Mouse (Mus musculus) heart, embryonic 10.5 days (tissue): ENCODE results near the gene Anks1b. TPM values are rescaled to one million over a fixed set of nuclear protein-coding genes. Genes with fewer than 3 reads are reported as not detected.

Experiments used
- DNase-seq: peaks from one replicate; pipeline ENCODE4 v3.0.0-alpha.2; 2017; ENCODE audit warnings: low spot score
- H3K27ac ChIP-seq: fragments of 300-500 bp; sonication (generic); 2 replicates; pipeline ENCODE4 v1.5.1; 2016; ENCODE audit warnings: mild to moderate bottlenecking
- H3K27me3 ChIP-seq: fragments of 300-500 bp; sonication (generic); 2 replicates; pipeline ENCODE4 v1.6.1; 2016; ENCODE audit warnings: mild to moderate bottlenecking; ENCODE audit not compliant: poor library complexity, insufficient read depth, severe bottlenecking
- H3K36me3 ChIP-seq: fragments of 300-500 bp; sonication (generic); 2 replicates; pipeline ENCODE4 v1.6.1; 2016; ENCODE audit warnings: mild to moderate bottlenecking, moderate library complexity
- H3K4me1 ChIP-seq: fragments of 300-500 bp; sonication (generic); 2 replicates; pipeline ENCODE4 v1.6.1; 2016; ENCODE audit warnings: mild to moderate bottlenecking
- H3K4me3 ChIP-seq: fragments of 300-500 bp; sonication (generic); 2 replicates; pipeline ENCODE4 v1.5.1; 2016; ENCODE audit warnings: mild to moderate bottlenecking, moderate library complexity
- H3K9me3 ChIP-seq: fragments of 300-500 bp; sonication (generic); 2 replicates; pipeline ENCODE4 v1.6.1; 2016; ENCODE audit warnings: mild to moderate bottlenecking, moderate library complexity
- WGBS: fragments of 180-500 bp; shearing (Covaris S2); methylation state at CpG from one replicate; pipeline ENCODE4 v1.1.7; 2016; 5-methylcytosine and 5-hydroxymethylcytosine counted together
- polyA plus RNA-seq: library from polyadenylated mRNA; unstranded; fragments of >200 nt; fragmentation: Nextera tagmentation; extraction: Ambion mirVana; gene quantifications from 2 replicates; pipeline ENCODE4 v1.2.1, GENCODE M21; 2016

The Anks1b gene
- polyA plus RNA-seq, 1 experiment from 2014 or later = 0.05 TPM

- 46% methylated on average over 4 of the region's 4 CpGs for WGBS
- no peak overlapping the region for H3K4me3 ChIP-seq
Measured at GRCm38 (mm10) chr10:90584052-90584451, 710.7 kb downstream of the Anks1b start.

GRCm38 (mm10) chr10:90596142-90596541 is 722.8 kb downstream of the Anks1b start:
- Histone ChIP-seq H3K4me1 (no peaks in the 10 kb centered on the region), H3K27ac (no peak overlapping the region), H3K9me3 (no peaks in the 10 kb centered on the region), H3K27me3 (no peaks in the 10 kb centered on the region), H3K36me3 (no peaks in the 10 kb centered on the region), H3K4me3 (no peak overlapping the region)
- 31% methylated on average over 3 of the region's 3 CpGs for WGBS
- no peak for DNase-seq

More at GRCm38 (mm10) chr10:90584052-90584451, 710.7 kb downstream of the Anks1b start:
- H3K4me1 ChIP-seq = no peaks in the 10 kb centered on the region
- H3K27me3 ChIP-seq = no peaks in the 10 kb centered on the region
- no peaks in the 10 kb centered on the region for H3K36me3 ChIP-seq
- H3K9me3 ChIP-seq = no peaks in the 10 kb centered on the region
- H3K27ac ChIP-seq = no peak overlapping the region
- no peak for DNase-seq

DNA sequence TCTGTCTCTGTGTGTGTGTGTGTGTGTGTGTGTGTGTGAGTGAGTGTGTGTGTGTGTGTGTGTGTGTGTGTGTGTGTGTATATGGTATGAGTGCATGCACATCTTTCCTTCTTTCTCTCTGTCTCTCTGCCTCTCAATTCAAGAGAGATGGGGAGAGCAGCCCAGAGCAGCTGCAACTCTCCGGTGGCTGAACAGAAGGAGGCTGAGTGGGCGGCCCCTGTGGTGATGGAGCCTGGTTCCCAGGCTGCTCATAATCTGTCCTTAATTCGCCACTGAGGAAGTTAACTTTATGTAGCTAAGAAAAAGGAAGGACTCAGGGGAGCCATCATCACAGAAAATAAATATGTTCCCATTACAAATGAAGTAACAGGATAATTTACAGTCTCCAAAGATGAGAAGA is 723.3 kb downstream of the Anks1b start:
- WGBS = 50% methylated on average over 3 of the region's 3 CpGs

DNA sequence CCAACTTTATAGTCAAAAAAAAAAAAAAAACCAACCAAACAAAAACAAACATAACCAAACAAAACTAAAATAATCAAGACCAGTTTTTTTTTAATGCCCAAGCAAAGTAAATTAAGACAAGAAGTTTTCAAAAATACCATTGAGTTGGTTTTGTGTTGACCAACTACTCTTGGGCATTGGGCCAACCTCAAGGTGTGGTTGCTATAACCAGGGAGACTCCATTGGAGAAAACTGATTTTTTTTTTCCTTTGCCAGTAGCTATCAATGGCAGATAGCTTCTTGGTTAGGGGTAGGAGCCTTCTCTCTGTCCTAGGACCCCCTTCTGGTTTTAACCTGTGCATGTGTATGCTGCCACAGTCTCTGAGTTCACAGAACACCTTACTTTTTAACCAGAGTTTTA is 725.8 kb downstream of the Anks1b start:
- Histone ChIP-seq H3K4me1 (no peaks in the 10 kb centered on the region), H3K27ac (no peak overlapping the region), H3K36me3 (no peaks in the 10 kb centered on the region), H3K27me3 (no peaks in the 10 kb centered on the region), H3K4me3 (no peak overlapping the region), H3K9me3 (no peaks in the 10 kb centered on the region)
- DNase-seq = no peak

More for the DNA sequence above, 723.3 kb downstream of the Anks1b start:
- Histone ChIP-seq H3K27me3 (no peaks in the 10 kb centered on the region), H3K27ac (no peak overlapping the region), H3K4me1 (no peaks in the 10 kb centered on the region), H3K36me3 (no peaks in the 10 kb centered on the region), H3K4me3 (no peak overlapping the region), H3K9me3 (no peaks in the 10 kb centered on the region)
- no peak for DNase-seq

DNA sequence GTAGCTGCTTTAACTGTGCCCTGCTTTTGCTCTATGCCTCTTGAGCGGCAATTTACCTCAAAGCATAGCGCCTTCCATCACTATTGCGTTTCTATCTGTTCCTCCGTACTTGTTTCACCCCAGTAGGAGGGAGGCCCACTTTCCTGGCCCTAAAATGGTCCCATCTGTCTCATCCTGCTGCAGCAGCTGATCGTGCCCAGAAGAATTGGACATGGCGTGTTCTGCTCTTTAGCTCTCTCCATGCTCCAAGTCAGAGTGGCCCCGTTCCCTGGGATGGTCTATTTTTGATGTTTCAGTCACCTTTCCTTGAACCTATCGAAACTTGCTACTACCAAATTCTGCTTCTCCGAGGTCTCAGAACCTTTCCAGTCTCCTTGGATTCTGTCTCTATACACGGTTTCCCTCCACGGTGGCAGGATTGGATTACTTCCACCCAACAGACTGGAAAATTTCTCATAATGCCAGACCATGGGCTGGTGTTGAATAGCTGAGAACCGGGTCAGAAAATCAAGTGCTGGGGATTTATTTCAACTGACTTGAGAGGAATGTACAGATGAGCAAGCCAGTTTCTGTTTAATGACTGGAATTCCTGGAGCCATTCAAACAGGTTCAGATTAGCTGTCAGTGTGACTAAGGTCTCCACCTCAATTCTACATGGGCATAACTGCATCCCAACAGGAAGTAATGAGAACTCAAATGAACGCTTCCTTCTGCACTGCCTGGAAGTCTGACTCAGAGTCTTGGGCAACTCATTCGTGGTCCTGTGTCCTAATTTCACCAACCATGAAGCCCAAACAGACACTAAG is 726.6 kb downstream of the Anks1b start:
- Histone ChIP-seq H3K4me3 (no peak overlapping the region), H3K9me3 (no peaks in the 10 kb centered on the region), H3K4me1 (no peaks in the 10 kb centered on the region), H3K27ac (no peak overlapping the region), H3K27me3 (no peaks in the 10 kb centered on the region), H3K36me3 (no peaks in the 10 kb centered on the region)
- WGBS = 86% methylated on average over 14 of the region's 14 CpGs
- DNase-seq = no peak

DNA sequence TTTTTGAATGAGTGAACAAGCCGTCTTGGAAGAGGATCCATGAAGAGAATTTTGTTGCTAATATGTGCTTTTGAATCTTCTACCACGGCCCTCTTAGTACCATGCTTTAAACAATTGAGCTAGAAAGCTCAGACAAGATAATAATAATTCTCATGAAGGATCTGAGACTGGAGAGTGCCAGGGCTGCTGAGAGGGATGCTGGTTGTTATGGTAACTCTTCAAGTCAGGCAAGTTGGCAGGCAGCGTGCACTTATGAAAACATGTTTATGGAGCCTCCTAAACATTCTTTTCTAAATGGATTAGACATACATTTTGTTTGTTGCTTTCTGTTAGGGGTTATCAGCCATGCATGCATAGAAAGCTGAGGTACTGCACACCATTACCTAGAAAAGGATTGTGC is 734.3 kb downstream of the Anks1b start:
- no peak for DNase-seq

GRCm38 (mm10) chr10:90609437-90609836 is 736.1 kb downstream of the Anks1b start:
- Histone ChIP-seq H3K9me3 (no peaks in the 10 kb centered on the region), H3K4me3 (no peak overlapping the region), H3K27me3 (no peaks in the 10 kb centered on the region), H3K27ac (no peak overlapping the region), H3K36me3 (no peaks in the 10 kb centered on the region), H3K4me1 (no peaks in the 10 kb centered on the region)
- WGBS = 84% methylated on average over 7 of the region's 7 CpGs
- no peak for DNase-seq

More for the DNA sequence above, 734.3 kb downstream of the Anks1b start:
- no peaks in the 10 kb centered on the region for H3K36me3 ChIP-seq
- 78% methylated on average over 3 of the region's 3 CpGs for WGBS
- no peaks in the 10 kb centered on the region for H3K9me3 ChIP-seq
- H3K27ac ChIP-seq = no peak overlapping the region
- H3K27me3 ChIP-seq = no peaks in the 10 kb centered on the region
- no peaks in the 10 kb centered on the region for H3K4me1 ChIP-seq
- no peak overlapping the region for H3K4me3 ChIP-seq

DNA sequence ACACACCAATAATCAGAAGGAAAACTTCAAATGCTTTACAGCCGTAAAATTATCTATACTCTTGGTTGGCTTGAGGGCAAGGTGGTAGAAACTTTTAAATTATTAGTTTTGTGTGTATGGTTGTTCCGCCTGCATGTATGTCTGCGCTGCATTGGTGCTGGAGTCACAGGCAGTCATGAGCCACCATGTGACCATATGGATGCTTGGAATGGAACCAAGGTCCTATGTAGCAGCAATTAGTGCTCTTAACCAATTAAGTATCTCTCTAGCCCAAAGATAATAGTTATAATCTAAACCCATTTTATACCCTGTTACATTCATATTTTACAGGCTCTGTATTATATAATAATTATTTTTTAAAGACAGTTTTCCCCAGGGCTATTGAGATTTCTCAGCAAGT is 739.7 kb downstream of the Anks1b start:
- H3K27me3 ChIP-seq = no peaks in the 10 kb centered on the region
- no peaks in the 10 kb centered on the region for H3K9me3 ChIP-seq
- no peaks in the 10 kb centered on the region for H3K36me3 ChIP-seq
- WGBS = 92% methylated on average over 3 of the region's 3 CpGs
- no peaks in the 10 kb centered on the region for H3K4me1 ChIP-seq
- H3K27ac ChIP-seq = no peak overlapping the region
- no peak for DNase-seq
- H3K4me3 ChIP-seq = no peak overlapping the region

GRCm38 (mm10) chr10:90615196-90615595 is 741.9 kb downstream of the Anks1b start:
- H3K36me3 ChIP-seq = no peaks in the 10 kb centered on the region
- no peak overlapping the region for H3K27ac ChIP-seq
- DNase-seq = no peak
- H3K27me3 ChIP-seq = no peaks in the 10 kb centered on the region
- no peak overlapping the region for H3K4me3 ChIP-seq
- no peaks in the 10 kb centered on the region for H3K4me1 ChIP-seq
- no peaks in the 10 kb centered on the region for H3K9me3 ChIP-seq
- WGBS = 79% methylated on average over 2 of the region's 2 CpGs

DNA sequence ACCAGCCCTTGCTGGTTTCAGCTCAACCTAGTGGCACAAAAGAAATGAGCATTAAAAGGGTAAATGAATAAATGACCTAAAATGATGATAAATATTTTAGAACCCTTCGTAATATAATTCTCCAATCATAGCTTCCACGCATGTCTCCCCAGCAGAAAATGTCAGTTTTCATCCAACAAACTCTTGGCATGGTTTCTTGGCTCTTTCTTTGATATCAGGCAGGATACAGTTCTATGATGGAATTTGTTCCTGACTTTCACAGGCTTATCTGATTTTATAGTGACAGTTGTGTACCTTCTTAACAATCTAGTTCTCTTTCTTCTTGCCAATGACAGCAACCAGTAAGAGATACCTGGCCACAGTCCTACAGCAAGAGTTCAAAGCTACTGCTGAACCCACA is 743.3 kb downstream of the Anks1b start:
- no peak overlapping the region for H3K4me3 ChIP-seq
- H3K27ac ChIP-seq = no peak overlapping the region
- H3K4me1 ChIP-seq = no peaks in the 10 kb centered on the region
- H3K36me3 ChIP-seq = no peaks in the 10 kb centered on the region
- H3K27me3 ChIP-seq = no peaks in the 10 kb centered on the region
- H3K9me3 ChIP-seq = no peaks in the 10 kb centered on the region
- DNase-seq = no peak
- 75% methylated on average over 2 of the region's 2 CpGs for WGBS

- Histone ChIP-seq H3K4me1 (no peaks in the 10 kb centered on the region), H3K9me3 (no peaks in the 10 kb centered on the region), H3K36me3 (no peaks in the 10 kb centered on the region), H3K27me3 (no peaks in the 10 kb centered on the region), H3K4me3 (no peak overlapping the region), H3K27ac (no peak overlapping the region)
- 77% methylated on average over 7 of the region's 7 CpGs for WGBS
- DNase-seq = no peak
Measured at GRCm38 (mm10) chr10:90617664-90618296, 744.5 kb downstream of the Anks1b start.

DNA sequence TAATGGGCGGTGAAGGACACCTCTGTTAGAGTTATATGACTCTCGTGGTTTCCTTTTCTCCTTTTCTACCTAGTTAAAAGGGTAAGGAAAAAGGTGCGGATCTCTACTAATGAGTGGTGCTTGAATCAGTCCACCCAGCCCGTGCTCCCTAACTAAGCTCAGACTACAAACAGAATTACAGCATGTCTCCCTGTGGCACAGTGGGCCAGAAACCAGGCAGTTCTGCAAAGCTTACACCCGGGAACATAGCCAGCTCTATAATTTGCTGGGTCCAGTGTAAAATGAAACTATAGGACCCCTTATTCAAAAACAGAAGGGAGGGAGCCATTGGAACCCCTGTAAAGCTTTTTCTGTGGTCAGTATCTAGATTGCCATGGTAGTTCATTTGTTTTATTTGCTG is 754.2 kb downstream of the Anks1b start:
- Histone ChIP-seq H3K36me3 (no peaks in the 10 kb centered on the region), H3K4me3 (no peak overlapping the region), H3K9me3 (no peaks in the 10 kb centered on the region), H3K27me3 (no peaks in the 10 kb centered on the region), H3K4me1 (no peaks in the 10 kb centered on the region), H3K27ac (no peak overlapping the region)
- DNase-seq = no peak
- WGBS = 82% methylated on average over 5 of the region's 5 CpGs

GRCm38 (mm10) chr10:90630099-90630698 is 756.9 kb downstream of the Anks1b start:
- Histone ChIP-seq H3K4me3 (no peak overlapping the region), H3K36me3 (no peaks in the 10 kb centered on the region), H3K27me3 (no peaks in the 10 kb centered on the region), H3K9me3 (no peaks in the 10 kb centered on the region), H3K27ac (no peak overlapping the region), H3K4me1 (no peaks in the 10 kb centered on the region)
- 84% methylated on average over 7 of the region's 7 CpGs for WGBS
- no peak for DNase-seq
